ENCODE assay signal across 21 mouse cellular contexts in the genomic region with DNA sequence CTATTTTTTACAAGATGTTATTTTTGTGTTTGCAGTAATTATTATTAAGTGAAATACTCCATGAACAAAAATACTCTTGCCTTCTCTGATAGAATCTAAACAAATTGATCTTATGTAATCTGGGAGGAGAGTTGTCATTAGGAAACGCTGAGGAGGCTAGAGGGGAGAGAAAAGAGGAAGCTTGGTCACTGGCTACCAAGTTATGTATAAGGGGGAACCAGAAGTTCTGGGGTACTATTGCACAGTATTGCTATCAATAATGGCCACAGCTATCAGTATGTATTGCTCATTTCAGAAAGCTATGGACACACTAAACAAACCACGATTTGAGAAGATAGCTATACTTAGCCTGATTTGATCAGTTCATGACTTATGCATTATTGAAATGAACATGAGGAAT. TPM values are rescaled to one million over a fixed set of nuclear protein-coding genes. Genes with fewer than 3 reads are reported as not detected.
DNase-seq lines count a peak whose midpoint lies in the region; ATAC-seq lines count a peak whose summit lies in the region.
"Had no signal": no experiment of that assay in that cellular context is flagged by ENCODE, and none has a peak within 500 bp of the region (broad histone marks: within the 10 kb centered on the region; RNA-seq: fewer than 3 reads in every experiment).

No protein-coding gene starts in this region.

- peak; percentile 53 to 84; a peak in 2 of 4 replicates for ATAC-seq in hematopoietic stem cell, adult 5-6 weeks (replicated peaks in 1 of 2; ENCODE audit: insufficient read depth in 1 of 2, low FRiP score in 2 of 2, low TSS enrichment in 1 of 2, low read depth in 1 of 2, poor library complexity in 2 of 2, severe bottlenecking in 2 of 2)
- peak; percentile 39; the same call in 1 of the 2 replicates for ATAC-seq in neutrophil, adult 5-6 weeks (ENCODE audit: extremely low read depth, insufficient number of reproducible peaks, low FRiP score, poor library complexity, severe bottlenecking)
- ATAC-seq: forebrain, embryonic 14.5 days; hindbrain, postnatal 0 days had no signal

- DNase-seq in lung, postnatal 25 days (ENCODE audit: low spot score), result peak; percentile 18
- no peak for DNase-seq in lung, postnatal 10 days
- no peak for DNase-seq in heart, adult 8-10 months (ENCODE audit: low spot score)
- DNase-seq in layer of hippocampus, postnatal 36 days, result no peak
- no peak for DNase-seq in kidney, adult 8-10 months
- DNase-seq: adrenal gland, postnatal 14 days; cerebellum, adult 11-12 months; cerebellum, adult 9-11 months; cerebellum, postnatal 36 days; embryo, embryonic 11 days; gastrocnemius, adult 2 months; gastrocnemius, postnatal 25 days; heart, adult 11 months; heart, postnatal 10 days; heart, postnatal 4 days had no signal

RNA-seq across cellular contexts. Expression of a gene that starts 36.3 kb away (rescaled TPM):
- total RNA-seq in hematopoietic stem cell, adult 5-6 weeks (2017), result not detected in 2 replicates
- total RNA-seq in neutrophil, adult 5-6 weeks (2017), result not detected in 2 replicates
- total RNA-seq in heart, adult 8-10 months (2022), result not detected
- not detected for total RNA-seq in layer of hippocampus, postnatal 36 days (2021)
- total RNA-seq: adrenal gland, adult 18-20 months; adrenal gland, postnatal 14 days; ES-E14; gastrocnemius, adult 2 months; gastrocnemius, postnatal 25 days; heart, postnatal 10 days; heart, postnatal 4 days; hindbrain, postnatal 0 days had no signal
